Comparison of ENCODE assay signal across 16 mouse cellular contexts in the genomic region with DNA sequence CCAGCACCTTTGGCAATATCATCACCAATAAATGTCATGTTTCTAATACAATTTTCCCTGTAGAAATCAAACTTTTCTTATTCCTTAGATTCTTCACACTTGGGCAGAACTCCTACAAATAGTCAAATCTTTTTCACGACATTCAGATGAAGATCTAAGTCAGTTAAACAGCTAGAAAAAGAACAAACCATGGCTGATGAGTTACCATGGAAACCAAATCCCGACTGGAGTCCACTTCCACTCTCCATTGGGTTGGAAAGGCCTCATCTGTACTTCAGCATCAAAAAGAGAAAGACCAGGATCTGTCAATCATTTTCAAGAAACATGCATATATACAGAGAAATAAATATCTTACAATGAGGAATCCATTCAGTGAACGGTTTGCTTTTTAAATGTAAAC.
"Had no signal": no experiment of that assay in that cellular context is flagged by ENCODE, and none has a peak within 500 bp of the region (broad histone marks: within the 10 kb centered on the region; RNA-seq: fewer than 3 reads in every experiment).

No protein-coding gene starts in this region.

- H3K9me3 ChIP-seq: limb, embryonic 15.5 days; liver, embryonic 12.5 days; midbrain, embryonic 10.5 days; neural tube, embryonic 13.5 days had no signal

- DNase-seq: kidney, adult 11 months; kidney, adult 9 months; kidney, postnatal 36 days; layer of hippocampus, adult 9-11 months; layer of hippocampus, postnatal 36 days; lung, embryonic 14.5 days; lung, postnatal 10 days; lung, postnatal 4 days; retina, postnatal 1 day; right cerebral cortex, postnatal 14 days; thymus, postnatal 4 days had no signal

- ATAC-seq: liver, embryonic 12.5 days had no signal

- H3K36me3 ChIP-seq: limb, embryonic 15.5 days; liver, embryonic 12.5 days; midbrain, embryonic 10.5 days; neural tube, embryonic 13.5 days had no signal

- H3K4me1 ChIP-seq: limb, embryonic 15.5 days; liver, embryonic 12.5 days; midbrain, embryonic 10.5 days; neural tube, embryonic 13.5 days had no signal

- H3K4me2 ChIP-seq: limb, embryonic 15.5 days; liver, embryonic 12.5 days; lung, embryonic 14.5 days; neural tube, embryonic 13.5 days had no signal

- H3K27me3 ChIP-seq: limb, embryonic 15.5 days; liver, embryonic 12.5 days; neural tube, embryonic 13.5 days had no signal

- H3K9ac ChIP-seq: limb, embryonic 15.5 days; liver, embryonic 12.5 days; lung, embryonic 14.5 days; neural tube, embryonic 13.5 days had no signal

- H3K27ac ChIP-seq: kidney, postnatal 0 days; limb, embryonic 15.5 days; liver, embryonic 12.5 days; midbrain, embryonic 10.5 days; neural tube, embryonic 13.5 days had no signal

- H3K4me3 ChIP-seq: limb, embryonic 15.5 days; liver, embryonic 12.5 days; midbrain, embryonic 10.5 days; neural tube, embryonic 13.5 days had no signal
